Mouse (Mus musculus): ENCODE results near the gene Prss57. TPM values are rescaled to one million over a fixed set of nuclear protein-coding genes. Genes with fewer than 3 reads are reported as not detected.
A peak's percentile ranks its signal among the peaks of the same experiment; 100 is the strongest.

Prss57 gene
- polyA plus RNA-seq (2012; rRNA removed): 0.29 and 0.48 TPM in 2 replicates

DNA sequence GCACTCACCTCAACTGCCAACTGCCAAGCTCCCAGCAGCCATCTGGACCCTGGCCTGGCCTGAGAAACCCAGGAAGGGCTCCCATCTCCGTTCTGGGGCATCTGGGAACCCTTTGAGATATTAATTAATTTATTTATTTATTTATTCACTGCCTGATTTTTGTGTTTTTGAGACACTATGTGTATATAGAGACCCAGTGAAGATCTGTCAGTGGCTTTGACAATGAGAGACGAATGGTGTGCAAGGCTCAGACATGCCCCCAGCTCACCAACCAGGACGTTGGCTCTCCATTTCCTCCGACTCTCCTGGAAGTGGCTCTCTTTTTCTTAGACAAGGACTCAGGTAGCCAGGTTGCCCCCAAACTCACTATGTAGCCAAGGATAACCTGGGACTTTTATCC is at the start of gene Prss57:
TSS of gene Prss57 (minus strand) at position 101 of the 400 bp plus-strand sequence.
- 92% methylated on average over 4 of the region's 4 CpGs for WGBS
- no peak for DNase-seq (ENCODE audit: low read depth, low spot score)

DNA sequence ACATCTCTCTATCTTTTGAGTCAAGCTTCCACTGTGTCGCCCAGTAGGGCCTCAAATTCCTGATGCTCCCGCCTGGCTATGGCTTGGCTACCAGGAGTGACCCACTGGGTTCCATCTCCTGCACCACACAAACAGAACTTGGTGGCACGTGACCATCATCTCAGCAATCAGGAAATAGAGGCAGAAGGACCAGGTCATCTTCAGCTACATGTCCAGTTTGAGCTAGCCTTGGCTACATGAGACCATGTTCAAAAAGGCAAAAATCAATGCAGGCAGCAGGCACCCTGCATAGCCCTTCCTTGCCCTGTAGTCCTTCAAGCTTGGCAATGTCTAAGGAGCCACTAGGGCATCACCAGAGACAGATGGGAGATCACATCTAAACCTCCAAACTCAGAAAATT is 49.3 kb upstream of the Prss57 start:
- no peak for DNase-seq (ENCODE audit: low read depth, low spot score)
- WGBS: 93% methylated on average over 3 of the region's 3 CpGs

DNA sequence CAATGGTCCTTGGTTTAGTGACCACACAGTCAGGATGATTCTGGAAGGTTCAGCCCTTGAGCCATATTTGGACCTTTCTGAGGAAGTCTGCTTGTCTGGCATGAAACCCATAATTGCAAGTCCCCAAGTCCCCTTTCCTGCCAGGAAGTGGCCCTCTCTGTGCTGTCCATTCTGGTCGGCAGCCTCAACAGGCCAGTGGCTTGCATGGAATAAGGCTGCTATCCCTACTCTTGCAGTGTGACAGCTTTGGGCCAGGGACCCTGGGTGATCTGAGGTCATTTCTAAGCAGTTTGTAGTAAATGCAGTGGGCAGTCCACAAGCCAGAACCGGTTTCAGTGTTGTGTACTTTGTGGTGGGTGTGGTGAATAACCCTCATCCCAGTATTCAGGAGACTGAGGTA is 47.4 kb upstream of the Prss57 start:
- WGBS: 32% methylated on average over 2 of the region's 2 CpGs
- no peak for DNase-seq (ENCODE audit: low read depth, low spot score)

DNA sequence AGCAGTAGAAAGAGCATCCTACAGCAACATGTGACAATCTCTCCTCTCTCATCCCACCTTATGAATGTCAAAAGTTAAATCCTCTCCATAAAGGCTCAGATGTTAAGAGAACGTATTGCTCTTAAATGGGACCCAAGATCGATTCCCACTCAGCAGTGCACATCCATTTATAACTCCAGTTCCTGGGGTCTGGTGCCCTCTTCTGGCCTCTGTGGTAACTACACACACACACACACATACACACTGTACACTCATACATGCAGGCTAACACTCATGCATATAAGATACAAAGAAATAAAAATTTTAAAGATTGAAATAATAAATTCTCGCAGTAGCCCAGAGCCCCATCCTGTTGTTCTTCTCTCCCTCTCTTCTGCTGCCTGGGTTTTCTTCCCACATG is 46.2 kb upstream of the Prss57 start:
- DNase-seq (ENCODE audit: low read depth, low spot score): no peak
- WGBS: 94% methylated on average over 3 of the region's 3 CpGs

DNA sequence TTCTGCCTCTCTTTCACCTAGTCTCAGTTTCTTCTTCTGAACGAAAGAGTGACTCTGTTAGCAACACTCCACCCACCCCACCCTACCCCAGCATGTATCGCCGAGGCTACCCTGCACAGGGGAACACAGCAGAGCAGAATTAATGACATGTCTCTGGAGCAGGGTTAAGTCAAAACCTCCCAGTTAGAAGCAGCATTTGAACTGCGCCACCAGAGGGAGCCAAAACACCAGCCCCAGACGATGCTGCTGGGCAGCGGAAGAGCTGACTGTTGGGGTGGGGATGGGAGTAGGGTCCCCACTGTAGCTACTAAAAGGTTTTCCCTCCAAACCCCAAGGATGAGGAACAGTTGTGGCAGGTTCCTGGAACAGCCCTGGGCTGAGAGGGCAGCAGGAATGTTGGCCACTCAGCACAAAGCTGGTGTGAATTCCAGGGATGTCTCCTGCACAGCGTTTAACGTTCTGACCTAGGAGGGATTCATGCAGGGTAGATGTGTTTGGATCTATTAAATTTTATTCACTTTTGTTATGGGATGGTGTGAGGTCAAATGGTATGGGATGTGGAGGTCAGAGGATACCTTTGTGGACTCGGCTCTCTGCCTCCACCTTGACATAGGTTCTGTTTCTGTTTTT is 44.1 kb upstream of the Prss57 start:
- no peak for DNase-seq (ENCODE audit: low read depth, low spot score)
- 14% methylated on average over 9 of the region's 9 CpGs for WGBS

DNA sequence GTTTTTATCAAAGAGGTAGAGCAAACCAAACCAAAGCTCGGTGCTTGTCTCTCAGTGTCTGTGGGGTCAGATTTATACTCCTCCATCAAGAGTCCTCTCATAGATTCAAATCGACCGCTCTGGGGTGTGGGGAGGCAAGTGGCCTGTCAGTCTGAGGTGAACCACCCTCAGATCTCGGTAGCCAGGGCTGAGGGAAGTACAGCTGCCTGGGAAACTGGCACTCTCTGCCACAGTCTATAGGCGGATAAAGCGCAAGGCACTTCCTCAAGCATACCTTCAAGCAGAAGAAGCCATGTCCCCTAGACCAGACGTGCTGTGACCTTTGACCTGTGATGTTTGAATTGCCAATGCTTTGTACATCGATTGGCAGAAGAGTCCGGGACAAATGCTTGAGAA is 42.0 kb upstream of the Prss57 start:
- WGBS: 41% methylated on average over 9 of the region's 9 CpGs
- DNase-seq (ENCODE audit: low read depth, low spot score): no peak

DNA sequence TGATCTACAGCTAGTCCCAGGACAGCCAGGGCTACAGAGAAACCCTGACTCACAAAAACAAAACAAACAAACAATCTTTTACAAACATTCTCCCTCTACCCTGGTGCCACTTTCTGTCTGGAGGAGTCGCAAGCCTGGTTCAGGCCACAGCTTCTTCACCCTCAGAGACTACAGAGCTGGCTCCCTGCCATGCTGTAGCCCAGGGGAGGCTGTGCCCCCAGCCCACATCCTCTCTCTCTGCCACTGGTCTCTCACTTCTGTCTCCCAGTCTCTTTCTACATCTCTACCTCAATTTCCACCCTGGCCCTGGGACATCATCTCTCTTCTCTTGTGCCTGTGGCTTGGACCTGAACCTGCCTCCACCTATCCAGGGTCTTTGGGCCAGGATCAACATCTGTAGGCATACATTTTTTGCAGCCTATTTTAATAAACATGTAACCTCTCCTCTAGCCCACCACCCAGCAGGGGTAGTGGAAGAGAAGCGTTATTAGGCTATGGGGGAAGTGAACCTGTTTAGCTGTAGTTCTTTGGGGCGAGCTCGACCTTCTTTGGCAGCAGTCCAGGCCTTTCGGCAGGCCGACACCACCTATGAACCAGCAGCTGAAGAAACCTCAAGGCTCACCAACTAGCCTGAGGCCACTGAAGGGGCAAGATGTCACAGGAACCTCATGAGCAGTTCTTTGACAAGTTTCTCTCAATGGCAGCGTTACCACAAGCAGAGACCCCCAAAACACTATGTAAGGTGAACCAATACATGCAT is 41.4 kb upstream of the Prss57 start:
- DNase-seq (ENCODE audit: low read depth, low spot score): no peak

DNA sequence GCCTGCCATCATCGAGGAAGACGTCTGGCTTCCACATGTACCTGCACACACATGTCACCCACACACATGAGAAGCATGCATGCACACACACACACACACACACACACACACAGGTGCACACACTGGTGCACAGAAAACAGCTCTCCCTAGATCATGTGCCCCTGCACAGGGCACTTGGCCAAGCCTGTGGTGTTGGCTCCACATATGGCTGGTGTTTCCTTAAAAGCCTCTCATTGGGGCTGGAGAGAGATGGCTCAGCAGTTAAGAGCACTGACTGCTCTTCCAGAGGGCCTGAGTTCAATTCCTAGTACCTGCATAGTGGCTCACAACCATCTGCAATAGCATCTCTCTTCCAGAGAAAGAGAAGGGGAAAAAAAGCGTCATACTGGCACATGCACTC is 40.8 kb upstream of the Prss57 start:
- WGBS: 75% methylated on average over 3 of the region's 3 CpGs

More for the DNA sequence above, 41.4 kb upstream of the Prss57 start:
- WGBS: 38% methylated on average over 7 of the region's 7 CpGs

DNA sequence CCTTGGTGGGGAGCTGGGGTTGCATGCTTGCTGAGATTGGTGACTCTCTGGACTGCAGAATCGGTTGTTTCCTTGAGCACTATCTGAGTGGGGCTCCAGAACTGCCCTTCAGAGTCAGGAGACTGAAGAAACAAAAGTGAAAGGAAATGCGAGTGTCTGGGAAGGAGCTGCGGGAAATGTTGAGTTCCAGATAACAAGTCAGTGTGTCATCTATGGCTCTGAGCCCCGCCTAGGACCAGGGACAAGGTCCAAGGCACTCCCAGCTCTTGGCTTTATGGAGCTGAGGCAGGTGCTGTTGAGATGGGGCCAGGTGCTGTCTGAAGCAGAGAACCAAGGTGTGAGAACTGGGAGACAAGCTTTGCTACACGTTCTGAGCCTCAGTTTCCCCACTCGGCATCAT is 33.7 kb upstream of the Prss57 start:
- peak; percentile 93 for DNase-seq (ENCODE audit: low read depth, low spot score)
- 11% methylated on average over 6 of the region's 6 CpGs for WGBS

More for the DNA sequence above, 40.8 kb upstream of the Prss57 start:
- DNase-seq (ENCODE audit: low read depth, low spot score): no peak

DNA sequence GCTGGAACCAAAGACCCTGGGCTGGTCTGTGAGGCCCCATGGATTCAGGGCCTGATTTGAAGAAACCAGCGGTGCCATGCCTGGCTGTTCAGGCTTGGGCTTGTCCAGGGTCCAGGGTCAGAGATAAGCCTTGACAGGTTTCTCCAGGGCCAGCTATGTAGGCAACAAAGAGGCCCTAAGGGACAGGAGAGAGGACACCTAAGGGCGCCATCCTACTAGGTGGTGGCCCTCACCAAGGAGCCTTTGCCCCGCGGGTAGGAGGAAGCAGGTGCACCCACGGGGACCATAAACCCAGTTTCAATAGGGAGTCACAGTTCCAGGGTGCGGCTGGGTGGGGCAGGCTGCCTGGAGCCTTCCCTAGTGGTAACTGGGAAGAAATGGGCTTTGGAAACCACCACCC is 32.2 kb upstream of the Prss57 start:
- DNase-seq (ENCODE audit: low read depth, low spot score): no peak

DNA sequence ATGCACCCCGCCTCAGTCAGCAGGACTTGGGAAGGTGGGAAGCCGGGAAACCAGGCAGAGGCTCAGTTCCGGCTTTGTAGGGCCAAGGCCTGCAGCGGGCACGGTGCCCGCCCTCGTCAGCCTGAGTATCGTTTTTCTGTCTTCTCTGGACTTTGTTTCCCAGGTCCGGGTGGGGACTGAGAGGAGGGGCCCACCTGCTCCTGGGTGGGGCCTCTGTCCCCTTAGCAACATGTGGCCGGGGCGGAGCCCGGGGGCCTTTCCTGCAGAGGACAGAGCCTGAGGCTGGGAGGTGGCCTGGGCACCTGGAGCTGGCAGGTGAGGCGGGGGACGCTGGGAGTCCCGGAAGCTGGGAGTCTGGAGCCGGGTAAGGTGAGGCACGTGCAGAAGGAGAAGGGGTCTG is 31.6 kb upstream of the Prss57 start:
- DNase-seq (ENCODE audit: low read depth, low spot score): no peak
- WGBS: 25% methylated on average over 17 of the region's 17 CpGs

More for the DNA sequence above, 32.2 kb upstream of the Prss57 start:
- WGBS: 26% methylated on average over 6 of the region's 6 CpGs

DNA sequence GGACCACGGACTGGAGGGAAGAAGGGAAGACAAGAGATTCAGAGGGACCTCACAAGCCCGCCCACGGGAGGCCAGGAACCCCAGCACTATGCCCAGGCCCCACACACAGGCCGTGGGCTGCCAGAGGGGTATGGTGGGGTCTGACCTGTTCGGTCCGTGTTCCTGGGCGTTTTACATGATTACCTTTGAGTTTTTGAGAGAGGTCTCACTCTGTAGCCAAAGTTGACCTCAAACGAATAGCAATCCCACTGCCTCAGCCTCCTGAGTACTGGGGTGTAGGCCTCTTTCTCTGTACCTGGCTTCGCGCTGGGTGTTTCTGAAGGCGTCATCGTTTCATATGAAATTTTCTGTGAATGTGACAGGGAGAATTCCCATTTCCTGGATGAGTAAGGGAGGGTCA is 31.0 kb upstream of the Prss57 start:
- WGBS: 35% methylated on average over 12 of the region's 12 CpGs
- no peak for DNase-seq (ENCODE audit: low read depth, low spot score)

DNA sequence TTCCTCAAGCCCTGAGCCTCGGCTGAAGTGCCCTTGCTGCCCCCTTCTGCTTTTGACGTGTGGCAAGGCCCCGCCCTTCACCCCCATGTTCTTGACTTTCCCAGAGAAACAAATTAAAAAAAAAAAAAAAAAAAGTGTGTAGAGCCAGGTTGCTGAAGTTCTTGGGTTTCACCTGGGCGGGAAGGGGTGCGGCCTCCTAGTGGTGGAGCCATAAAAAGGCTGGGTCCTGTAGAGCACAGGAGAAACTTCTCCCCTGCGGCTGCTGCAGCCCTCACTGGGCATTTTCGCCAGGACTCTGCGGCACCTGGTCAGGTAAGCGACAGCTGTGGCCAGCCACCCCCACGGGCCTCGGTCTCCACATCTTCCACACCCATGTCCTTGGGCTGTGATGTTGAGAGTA is 30.0 kb upstream of the Prss57 start, which contains the start of gene Misp:
TSS of gene Misp (plus strand) at position 208 of the 400 bp plus-strand sequence.
- WGBS: 28% methylated on average over 11 of the region's 11 CpGs
- DNase-seq (ENCODE audit: low read depth, low spot score): no peak

DNA sequence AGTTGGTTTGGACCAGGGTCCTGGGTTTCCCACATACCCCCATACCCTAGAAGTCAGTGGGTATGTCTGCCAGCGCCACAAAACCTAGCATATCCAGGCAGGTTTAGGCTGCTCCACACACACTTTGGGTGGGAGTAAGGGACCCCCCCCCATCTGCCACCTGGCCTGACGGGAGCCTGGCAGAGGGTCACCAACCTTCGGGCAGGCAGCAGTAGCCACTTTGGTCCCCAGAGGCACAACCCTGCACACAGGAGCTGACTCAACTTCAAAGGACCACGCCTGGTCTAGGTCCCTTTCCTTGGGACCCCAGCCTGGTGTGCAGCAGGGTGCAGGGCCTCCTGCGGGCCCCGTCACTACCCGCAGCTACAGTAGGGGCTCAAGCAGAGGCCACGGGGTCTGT is 29.5 kb upstream of the Prss57 start:
- WGBS: 46% methylated on average over 8 of the region's 8 CpGs
- no peak for DNase-seq (ENCODE audit: low read depth, low spot score)

DNA sequence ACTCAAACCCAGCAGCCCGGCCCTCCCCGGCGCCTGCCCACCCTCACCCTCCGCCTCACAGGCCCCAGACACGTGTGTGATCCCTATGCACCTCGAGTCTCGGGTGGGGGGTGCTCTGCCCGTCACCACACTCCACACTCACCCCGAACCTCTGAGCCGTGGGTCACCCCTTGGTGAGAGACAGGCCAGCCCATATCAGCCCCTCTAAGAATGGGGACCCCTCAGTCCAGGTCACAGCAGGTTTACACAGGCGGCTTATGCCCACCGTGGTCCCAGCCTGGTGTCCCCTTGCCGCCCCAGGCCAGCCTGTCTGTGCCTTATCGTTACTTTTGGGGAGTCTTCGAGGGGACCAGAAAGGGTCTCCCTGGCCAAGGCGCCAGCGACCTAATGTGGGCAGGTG is 28.8 kb upstream of the Prss57 start:
- DNase-seq (ENCODE audit: low read depth, low spot score): no peak
- WGBS: 81% methylated on average over 17 of the region's 17 CpGs

DNA sequence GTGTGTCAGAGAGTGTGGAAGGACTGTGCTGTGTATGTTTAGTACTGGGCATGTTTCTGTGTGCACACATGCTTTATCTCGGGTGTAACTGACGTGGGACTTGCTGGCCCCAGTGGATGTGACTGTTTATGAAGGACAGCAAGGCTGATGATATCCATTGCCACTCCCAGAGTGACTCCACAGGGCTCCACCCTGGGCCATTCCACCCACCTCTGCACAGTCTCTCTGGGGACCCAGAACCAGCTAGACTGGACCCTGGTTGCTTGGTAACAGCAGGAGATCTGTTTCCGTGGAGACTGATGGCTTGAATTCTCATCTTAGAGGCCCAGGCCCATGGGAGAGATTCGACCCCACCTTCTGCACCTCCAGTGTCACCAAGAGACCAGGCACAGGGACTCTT is 27.5 kb upstream of the Prss57 start:
- WGBS: 41% methylated on average over 4 of the region's 4 CpGs
- DNase-seq (ENCODE audit: low read depth, low spot score): no peak

DNA sequence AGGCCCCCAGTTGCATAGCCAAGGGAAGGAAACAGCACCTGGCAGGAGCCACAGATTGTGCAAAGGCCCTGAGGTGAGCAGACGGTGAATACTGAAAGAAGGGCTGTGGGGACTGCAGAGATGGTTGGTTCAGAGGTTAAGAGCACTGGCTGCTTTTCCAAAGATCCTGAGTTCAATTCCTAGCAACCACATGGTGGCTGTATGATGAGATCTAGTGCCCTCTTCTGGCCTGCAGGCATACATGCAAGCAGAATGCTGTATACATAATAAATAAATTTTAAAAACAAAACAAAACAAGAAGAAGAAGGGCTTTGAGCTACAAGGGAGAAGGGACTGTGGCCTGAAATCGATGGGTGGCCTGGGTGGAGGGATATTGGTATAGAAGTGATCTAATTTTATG is 26.4 kb upstream of the Prss57 start:
- DNase-seq (ENCODE audit: low read depth, low spot score): no peak
- WGBS: 76% methylated on average over 2 of the region's 2 CpGs

DNA sequence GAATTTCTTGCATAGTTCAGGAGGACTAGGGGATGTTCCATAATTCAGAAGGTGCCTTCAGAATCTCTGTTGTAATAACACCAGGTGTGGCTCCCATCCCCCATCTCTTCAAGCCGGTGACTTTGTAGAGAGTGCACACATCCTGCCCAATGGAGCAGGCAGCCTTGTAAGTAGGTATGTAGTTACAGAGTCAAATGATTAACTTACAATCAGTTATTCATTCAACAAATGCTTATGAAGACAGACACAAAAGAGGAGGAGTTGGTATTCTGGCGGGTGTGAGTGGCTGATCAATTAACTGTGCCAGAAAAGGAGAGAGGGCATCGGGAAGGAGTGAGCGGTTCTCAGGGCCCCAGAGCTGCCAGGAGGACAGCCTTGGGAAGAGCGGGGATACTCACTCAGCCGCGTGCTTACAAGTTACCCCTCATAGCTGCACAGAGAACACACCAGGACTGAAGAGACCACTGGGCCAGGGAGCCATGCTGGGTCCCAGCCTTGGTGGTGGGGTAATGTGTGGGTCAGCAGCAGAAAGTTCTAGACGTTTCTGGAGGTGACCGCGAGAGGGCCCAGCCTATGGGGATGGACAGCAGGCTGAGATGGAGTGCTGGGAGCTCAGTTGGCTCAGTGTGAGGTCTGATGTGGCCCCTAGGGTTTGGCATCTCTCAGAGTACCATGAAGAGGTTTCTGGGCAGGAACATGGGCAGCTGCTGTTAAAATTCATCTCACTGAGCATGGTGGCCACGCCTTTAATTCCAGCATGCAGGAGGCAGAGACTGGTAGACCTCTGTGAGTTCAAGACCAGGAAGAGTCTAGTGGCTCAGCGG is 25.1 kb upstream of the Prss57 start:
- no peak for DNase-seq (ENCODE audit: low read depth, low spot score)
- 61% methylated on average over 12 of the region's 12 CpGs for WGBS

DNA sequence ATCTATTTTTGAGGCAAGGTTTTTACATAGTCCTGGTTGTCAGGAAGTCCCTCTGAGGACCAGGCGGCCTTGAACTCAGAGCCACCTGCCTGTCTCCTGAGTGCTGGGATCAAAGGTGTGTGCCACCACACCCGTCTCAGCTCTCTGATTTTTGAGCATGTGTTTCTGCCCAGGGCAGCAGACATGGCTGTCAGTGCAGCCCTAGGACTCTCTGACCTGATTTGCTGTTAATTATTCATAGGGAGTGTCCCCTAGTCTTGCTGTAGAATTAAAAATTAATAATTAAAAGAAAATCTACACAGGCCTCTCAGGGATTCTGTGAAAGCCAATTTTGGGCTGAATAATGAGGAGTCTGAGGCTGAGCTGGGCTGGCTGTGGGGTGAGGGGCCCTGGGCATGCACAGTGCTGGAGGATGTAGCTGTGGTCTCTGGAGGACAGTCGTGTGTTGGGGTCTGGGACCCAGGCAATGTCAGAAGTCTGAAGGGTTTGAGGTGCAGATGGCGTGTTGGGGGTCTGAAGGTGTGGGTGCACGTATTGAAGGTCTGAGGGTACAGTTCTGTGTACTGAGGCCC is 23.6 kb upstream of the Prss57 start:
- 71% methylated on average over 5 of the region's 5 CpGs for WGBS
- no peak for DNase-seq (ENCODE audit: low read depth, low spot score)

All from large intestine, adult 2 months (tissue).